Mouse (Mus musculus) E14TG2a.4 (cell line): ENCODE measurements around the gene Galr3.
A peak's percentile ranks its signal among the peaks of the same experiment; 100 is the strongest.
"Not testable (repeated sequence)": the region's sequence is repeated elsewhere in the genome, so short reads cannot be mapped to it uniquely, and the experiment has no call there.

Experiments
- H3K27me3 ChIP-seq: 2 replicates; pipeline ENCODE4 v1.6.1; 2014; ENCODE audit warnings: low read length, control low read depth; ENCODE audit not compliant: insufficient read depth
- H3K36me3 ChIP-seq: 2 replicates; pipeline ENCODE4 v1.6.1; 2014; ENCODE audit warnings: low read length, control low read depth; ENCODE audit not compliant: insufficient read depth
- H3K4me1 ChIP-seq: replicated peaks from 2 replicates; pipeline ENCODE4 v1.6.1; 2014; ENCODE audit warnings: low read depth, low read length, control low read depth
- H3K4me3 ChIP-seq: replicated peaks from 2 replicates; pipeline ENCODE4 v1.5.1; 2014; ENCODE audit warnings: mild to moderate bottlenecking, low read length
- H3K9me3 ChIP-seq: 2 replicates; pipeline ENCODE4 v1.6.1; 2014; ENCODE audit warnings: low read length, control low read depth
- CTCF ChIP-seq: conservative IDR thresholded peaks from 2 replicates; pipeline ENCODE4 v1.5.1; 2014; ENCODE audit warnings: low read length
- NANOG ChIP-seq: IDR thresholded peaks from 2 replicates; pipeline ENCODE4 v1.6.1; 2014; ENCODE audit warnings: borderline replicate concordance, low read length, mixed read lengths
- POU5F1 ChIP-seq: IDR thresholded peaks from 2 replicates; pipeline ENCODE4 v1.6.1; 2014; ENCODE audit warnings: low read length, borderline replicate concordance

Gene Galr3

DNA sequence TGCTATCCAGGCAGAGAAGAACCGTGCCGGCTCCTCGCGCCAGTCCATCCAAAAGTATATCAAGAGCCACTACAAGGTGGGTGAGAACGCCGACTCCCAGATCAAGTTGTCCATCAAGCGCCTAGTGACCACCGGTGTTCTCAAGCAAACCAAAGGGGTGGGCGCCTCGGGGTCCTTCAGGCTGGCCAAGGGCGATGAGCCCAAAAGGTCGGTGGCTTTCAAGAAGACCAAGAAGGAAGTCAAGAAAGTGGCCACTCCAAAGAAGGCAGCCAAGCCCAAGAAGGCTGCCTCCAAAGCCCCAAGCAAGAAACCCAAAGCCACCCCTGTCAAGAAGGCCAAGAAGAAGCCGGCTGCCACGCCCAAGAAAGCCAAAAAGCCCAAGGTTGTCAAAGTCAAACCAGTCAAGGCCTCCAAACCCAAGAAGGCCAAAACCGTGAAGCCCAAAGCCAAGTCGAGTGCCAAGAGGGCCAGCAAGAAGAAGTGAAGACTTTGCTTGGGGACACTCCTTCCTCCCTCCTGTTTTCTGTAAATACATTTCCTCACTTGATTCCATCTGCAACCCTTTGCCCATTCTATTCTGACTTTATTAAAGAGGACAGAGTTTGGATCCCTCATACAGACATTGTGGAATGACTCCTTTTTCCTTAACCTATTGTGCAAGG lies 12.7 kb upstream of the Galr3 start:
- H3K4me1 ChIP-seq = peaks cover 57% of the 10 kb centered on the region
- H3K27me3 ChIP-seq = peaks cover 56% of the 10 kb centered on the region
- peak overlapping the region; percentile 80 for H3K4me3 ChIP-seq
- peaks cover 4% of the 10 kb centered on the region for H3K36me3 ChIP-seq
- H3K9me3 ChIP-seq = no peaks in the 10 kb centered on the region
- no peak for TF ChIP-seq CTCF

DNA sequence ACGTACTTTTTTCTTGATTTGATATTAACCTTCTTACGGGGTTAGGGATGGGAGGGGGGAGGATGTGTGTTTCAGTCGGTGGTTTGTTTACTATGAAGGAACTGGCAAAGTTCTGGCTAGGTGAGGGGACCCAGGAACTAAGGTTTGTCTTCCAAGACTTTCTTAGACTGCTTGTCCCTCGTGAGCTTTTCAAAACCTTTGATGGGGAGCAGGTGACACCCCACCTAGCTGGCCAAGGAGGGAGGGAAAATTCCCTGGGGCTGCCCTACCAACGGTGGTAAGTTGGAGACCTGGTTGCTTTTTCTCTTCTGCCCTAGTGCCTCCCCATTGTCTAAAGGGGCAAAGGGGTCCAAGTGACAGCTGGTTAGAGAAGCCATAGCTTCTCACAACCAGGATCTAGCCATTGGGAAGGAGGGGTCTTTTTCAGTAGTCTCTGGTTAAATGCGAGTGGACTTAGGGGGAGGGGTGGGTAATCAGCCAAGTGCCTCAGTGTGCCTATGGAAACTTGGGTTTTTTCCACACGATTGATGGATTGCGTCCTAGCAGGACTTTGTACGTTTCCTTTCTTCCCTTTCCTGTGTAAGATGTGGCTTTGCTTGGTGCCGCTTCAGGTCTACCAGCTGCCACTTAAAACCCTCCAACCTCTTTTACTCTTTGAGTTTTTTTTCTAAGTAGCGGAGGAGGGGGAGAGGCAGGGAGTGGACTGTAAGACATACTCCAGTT lies 12.0 kb upstream of the Galr3 start:
- H3K4me3 ChIP-seq = peak overlapping the region; percentile 93; the same call in 1 of the 2 replicates
- peaks cover 11% of the 10 kb centered on the region for H3K36me3 ChIP-seq
- peaks cover 50% of the 10 kb centered on the region for H3K27me3 ChIP-seq
- H3K9me3 ChIP-seq = no peaks in the 10 kb centered on the region
- TF ChIP-seq POU5F1 = no peak
- TF ChIP-seq NANOG = no peak
- no peak for TF ChIP-seq CTCF
- H3K4me1 ChIP-seq = peaks cover 57% of the 10 kb centered on the region

DNA sequence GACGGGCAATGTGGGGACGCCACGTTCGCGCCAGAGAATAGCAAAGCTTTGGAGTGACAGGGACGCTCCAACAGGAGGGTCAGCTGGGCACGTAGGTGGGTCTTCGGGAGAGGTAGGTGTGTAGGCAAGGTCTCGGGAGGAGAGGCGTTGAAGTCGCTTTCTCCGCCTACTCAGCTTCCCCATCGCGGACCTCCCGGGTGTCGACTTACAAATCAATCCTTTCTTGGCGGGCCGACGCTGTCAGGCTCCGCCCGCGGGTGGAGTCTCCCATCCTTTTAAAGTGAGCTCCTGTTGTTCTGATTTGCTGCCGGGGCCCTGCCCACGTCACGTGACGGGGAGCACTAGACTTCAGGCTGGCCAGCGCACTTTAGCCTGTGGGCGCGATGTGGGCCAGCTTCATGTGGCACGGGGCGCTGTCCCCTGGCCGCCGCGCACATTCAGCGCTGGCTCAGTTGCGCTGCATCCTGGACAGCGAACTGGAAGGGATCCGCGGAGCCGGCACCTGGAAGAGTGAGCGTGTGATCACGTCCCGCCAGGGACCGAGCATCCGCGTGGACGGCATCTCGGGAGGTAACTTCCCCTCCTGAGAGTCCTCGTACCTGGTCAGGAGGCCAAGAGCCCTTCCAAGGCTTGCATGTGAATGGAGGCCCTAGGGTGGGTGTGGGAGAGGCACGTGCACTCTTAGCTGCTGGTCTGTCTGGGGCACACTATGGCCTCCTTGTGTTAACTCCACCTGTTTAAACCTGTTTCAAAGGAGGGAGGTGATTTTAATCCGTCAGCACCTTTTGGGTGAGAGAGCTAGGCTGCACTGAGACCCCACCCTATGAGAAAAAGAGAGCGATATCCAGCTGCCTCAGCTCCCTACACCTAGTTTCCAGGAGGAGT lies 10.9 kb upstream of the Galr3 start:
- no peak for TF ChIP-seq POU5F1
- TF ChIP-seq CTCF = no peak
- no peak for TF ChIP-seq NANOG
- H3K27me3 ChIP-seq = peaks cover 39% of the 10 kb centered on the region

DNA sequence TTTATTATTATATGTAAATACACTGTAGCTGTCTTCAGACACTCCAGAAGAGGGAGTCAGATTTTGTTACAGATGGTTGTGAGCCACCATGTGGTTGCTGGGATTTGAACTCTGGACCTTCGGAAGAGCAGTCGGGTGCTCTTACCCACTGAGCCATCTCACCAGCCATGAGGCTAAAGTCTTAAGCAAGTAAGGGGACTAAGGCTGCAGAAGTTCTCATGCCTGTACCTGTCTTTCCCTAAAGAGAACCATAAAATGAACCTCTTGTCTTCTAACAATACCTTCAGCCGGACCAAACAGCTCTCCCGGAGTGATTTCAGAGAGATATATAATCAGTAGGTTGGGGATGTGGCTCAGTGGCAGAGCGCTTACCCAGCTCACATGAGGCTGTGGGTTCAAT lies 9.8 kb upstream of the Galr3 start:
- Histone ChIP-seq H3K4me1 (peaks cover 45% of the 10 kb centered on the region), H3K36me3 (peaks cover 34% of the 10 kb centered on the region), H3K27me3 (peaks cover 29% of the 10 kb centered on the region)
- not testable (repeated sequence) for H3K4me3 ChIP-seq, H3K9me3 ChIP-seq

More for the DNA sequence above, 10.9 kb upstream of the Galr3 start:
- Histone ChIP-seq H3K36me3 (peaks cover 23% of the 10 kb centered on the region), H3K4me1 (peaks cover 52% of the 10 kb centered on the region), H3K9me3 (no peaks in the 10 kb centered on the region), H3K4me3 (peak overlapping the region; percentile 93)

DNA sequence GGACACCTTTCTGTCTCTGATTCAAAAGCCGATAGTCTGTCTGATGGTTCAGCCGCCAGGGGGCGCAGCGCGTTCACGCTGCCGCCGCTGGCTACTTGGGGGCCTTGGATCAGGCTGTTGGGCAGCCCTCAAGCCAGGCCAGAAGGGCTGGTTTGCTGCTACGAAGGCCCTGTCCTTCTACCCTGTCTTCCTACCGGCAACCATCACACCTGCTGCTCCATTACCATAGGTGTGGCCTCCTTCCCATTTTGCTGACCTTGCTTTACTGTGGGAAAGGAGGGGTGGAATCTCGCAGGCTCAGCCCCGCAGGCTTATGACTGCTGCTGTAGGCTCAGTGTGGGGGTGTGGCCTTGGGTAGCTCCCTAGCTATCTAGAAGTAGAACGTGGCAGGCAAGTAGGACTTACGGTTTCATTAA lies 3.8 kb upstream of the Galr3 start:
- no peak for TF ChIP-seq POU5F1
- TF ChIP-seq NANOG = no peak
- TF ChIP-seq CTCF = peak; percentile 43
- H3K9me3 ChIP-seq = no peaks in the 10 kb centered on the region

DNA sequence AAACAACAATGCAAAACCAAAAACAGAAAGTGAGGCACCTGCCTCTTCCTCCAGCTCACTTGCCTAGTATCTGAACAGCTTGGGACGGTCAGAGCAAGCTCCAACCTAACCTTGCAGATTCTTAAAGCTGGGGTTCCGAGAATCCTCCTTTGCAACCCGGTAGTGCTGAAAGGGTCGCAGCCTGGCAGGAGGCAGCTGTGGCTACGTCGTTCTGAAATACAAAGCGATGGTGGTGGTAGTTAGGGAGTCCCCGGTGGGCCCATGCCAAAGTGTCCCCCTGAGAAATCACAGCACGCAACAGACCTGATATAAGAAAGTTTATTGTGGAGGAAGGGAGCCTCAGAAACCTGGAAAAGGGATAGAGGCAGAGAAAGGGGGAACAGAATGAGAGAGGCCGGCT lies 3.4 kb upstream of the Galr3 start:
- peaks cover 34% of the 10 kb centered on the region for H3K27me3 ChIP-seq
- H3K36me3 ChIP-seq = peaks cover 47% of the 10 kb centered on the region
- H3K4me1 ChIP-seq = peaks cover 63% of the 10 kb centered on the region
- TF ChIP-seq NANOG (no peak), POU5F1 (no peak), CTCF (no peak)
- 0 out of 2 replicates have a peak overlapping the region, but pooled peaks have one; percentile 13 for H3K4me3 ChIP-seq
- no peaks in the 10 kb centered on the region for H3K9me3 ChIP-seq

More for the DNA sequence above, 3.8 kb upstream of the Galr3 start:
- Histone ChIP-seq H3K27me3 (peaks cover 30% of the 10 kb centered on the region), H3K4me1 (peaks cover 62% of the 10 kb centered on the region), H3K4me3 (peak overlapping the region; percentile 13; the same call in 1 of the 2 replicates), H3K36me3 (peaks cover 47% of the 10 kb centered on the region)

DNA sequence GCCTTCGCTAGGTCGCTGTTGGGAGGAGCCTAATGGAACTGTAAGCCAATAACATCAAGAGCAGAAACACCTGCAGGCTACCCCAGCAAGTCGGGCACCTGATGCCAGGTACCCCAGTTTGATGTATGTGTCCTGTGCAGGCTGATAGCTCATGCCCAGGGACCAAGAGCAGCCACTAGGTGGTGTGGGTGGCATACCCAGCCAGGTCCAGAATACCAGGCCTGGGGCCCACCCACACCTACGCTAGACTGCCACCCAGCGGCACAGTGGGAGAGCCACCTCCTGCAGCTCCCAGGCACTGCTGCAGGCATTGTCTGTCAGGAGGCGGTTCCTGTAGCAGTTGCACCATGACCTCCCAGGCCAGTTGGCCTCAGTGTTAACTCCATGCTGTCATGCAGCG lies 2.8 kb upstream of the Galr3 start:
- TF ChIP-seq POU5F1 (no peak), NANOG (no peak), CTCF (peak; percentile 35)
- Histone ChIP-seq H3K4me3 (no peak overlapping the region), H3K27me3 (peaks cover 39% of the 10 kb centered on the region), H3K4me1 (peaks cover 67% of the 10 kb centered on the region), H3K9me3 (no peaks in the 10 kb centered on the region), H3K36me3 (peaks cover 44% of the 10 kb centered on the region)
